Mouse (Mus musculus) subcutaneous adipose tissue, adult 2 months (tissue): ENCODE measurements around the gene Timm44. TPM values are rescaled to one million over a fixed set of nuclear protein-coding genes. Genes with fewer than 3 reads are reported as not detected.

ENCODE experiments used
- polyA plus RNA-seq: library from polyadenylated mRNA; depleted of rRNA; stranded (reverse); fragments of >200 nt; gene quantifications from 2 replicates; pipeline ENCODE4 v1.2.3, GENCODE M21; 2012; ENCODE audit warnings: low replicate concordance; rRNA removed

The Timm44 gene
- polyA plus RNA-seq, result 92.2 and 103 TPM in 2 replicates

DNA sequence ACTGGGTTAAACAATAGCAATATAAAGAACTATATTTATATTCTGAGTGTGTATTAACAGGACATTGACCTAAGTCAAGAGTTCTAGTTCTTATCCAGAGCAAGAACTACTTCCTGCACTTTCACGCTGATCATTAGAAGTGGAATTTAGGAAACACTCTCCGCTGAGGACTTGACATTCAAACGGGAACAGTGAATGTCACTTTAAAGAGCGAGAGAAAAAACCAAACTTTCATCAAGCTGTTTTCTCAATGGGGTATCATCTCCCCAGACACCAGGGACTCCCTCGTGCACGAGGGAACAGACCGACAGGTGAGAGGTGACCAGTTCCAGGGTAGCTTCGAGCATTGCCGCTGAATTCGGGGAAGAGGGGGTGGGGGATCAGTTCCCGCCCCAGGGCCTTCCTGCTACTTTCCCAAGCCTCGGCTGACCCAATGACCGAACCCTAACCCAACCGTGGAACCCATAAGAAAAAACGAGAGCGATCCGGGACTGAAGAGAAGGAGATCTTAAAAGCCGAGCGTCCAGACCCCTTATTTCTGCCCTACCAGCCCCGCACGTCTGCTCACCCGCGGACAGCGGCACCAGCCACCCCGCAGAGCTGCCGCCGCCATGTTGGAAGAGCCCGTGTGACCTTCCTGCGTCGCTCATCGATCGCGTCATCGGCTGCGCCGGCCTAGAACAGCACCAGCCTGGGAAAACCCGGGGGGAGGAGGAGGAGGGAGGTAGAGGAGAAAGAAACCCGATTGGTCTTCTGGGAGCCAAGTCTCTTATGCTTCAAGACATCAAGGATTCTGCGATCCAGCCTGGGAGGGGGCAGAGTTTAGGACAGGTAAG lies at the start of gene Timm44:
Gene Timm44 (minus strand): TSS at position 639 of the 836 bp plus-strand sequence.

DNA sequence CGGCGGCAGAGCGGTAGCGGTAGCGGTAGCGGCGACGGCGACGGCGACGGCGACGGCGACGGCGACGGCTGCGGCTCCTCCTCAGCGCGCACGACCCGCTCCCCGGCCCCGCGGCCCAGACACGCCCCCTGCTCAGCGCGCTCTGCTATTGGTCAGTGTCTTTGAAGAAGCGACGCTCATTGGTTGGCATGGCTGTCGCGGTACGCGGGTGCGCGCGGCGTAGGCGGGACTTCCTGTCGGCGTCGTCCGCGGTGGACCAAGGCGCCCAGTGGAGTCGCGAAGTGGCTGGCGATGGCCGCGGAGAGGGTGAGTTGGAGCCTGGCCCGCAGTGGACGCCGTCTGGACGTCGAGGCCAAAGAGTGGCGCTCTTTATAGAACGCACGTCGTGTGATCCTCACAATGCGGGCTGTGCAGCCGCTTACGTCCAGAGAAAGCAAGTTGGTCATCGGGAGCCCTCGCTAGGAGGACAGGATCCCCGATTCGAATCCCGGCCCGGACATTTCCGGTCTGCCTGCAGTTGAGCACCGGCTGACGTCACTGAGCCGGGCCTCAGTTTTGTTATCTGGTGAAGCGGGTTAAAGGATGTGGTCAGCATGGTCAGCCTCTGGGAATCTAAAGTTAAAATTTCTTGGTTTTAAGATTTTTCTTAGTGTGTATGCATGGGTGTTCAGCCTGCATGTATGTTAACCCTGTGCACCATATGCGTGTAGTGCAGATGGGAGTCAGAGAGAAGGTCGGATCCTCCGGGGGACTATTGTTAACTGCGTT lies 49.5 kb upstream of the Timm44 start, which contains the start of the genes Ccl25 and Elavl1:
Gene Ccl25 (plus strand): TSS at position 228 of the 768 bp plus-strand sequence.
Gene Elavl1 (minus strand): TSS at position 431 of the 768 bp plus-strand sequence.

DNA sequence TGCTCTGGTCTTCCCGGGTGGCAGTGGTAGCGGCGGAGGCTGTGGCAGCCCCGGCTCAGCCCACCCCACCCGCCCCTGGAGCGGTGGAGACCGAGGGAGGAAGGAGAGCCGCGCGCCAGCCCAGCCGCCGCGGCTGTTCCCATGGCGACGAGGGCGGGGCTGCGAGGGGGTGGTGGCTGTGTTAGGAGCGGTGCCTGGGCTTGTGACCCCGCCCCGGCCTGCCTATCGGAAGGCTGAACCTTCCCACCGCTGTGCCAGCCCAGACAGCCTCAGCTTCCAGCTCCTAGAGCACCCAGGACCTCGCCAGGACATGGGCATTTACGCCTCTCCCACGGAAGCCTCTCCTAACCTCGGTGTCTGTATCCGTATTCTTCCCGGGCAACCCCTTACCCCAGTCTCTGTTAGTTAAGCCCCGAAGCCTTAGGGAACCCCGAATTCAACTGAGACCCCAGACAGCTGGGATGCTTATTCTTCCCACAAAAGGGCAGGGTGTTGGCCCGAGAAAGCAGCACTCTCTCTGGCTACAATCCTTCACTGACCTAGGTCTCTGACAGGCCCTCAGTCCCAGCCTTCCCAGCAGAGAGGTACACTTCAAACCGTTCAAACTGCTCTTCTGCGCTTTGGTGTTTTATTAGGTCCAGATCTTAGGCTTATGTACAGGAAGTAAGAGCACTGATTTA lies 16.4 kb downstream of the Timm44 start, which contains the start of gene Ctxn1:
Gene Ctxn1 (minus strand): TSS at position 150 of the 680 bp plus-strand sequence.

DNA sequence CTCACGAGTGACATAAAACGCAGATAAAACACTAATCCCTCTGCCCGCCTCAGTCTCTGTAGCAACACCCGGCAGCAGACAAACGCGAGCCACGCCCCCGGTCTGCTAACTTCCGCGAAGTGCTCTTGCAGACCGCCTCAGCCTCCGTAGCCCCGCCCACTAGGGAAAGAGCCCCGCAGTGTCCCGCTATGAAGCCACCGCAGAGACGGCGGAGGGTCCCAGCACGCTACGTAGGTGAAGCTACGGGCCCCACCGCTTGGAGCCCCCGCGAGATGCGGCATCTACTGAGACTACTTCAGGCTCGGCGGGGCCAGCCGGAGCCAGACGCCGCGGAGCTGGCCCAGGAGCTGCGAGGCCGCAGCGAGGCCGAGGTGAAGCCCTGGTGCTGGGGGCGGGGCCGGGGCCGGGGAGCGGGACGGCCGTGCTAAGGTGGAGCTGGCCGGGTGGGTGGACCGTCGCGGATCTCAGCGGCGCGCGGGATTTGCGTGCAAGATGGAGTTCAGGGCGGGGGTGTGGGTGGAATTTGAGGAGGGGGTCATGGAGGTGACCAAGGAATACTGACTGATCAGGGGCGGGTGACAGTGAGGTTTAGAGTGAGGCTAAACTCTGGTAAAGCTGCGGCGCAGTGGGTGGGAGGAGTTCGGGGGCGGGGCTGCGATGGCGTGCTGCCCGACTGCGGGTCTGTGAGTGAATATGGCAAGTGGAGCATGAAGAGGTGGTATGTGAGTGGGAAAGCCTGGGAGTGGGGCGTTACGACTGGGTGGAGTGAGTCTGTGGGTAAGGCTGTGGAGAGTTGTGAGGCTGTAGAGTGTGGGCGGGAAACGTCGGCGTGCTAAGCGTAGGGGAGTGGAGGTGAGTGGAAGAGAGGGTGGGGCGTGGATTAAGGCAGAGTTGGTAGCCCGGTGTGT lies 22.5 kb downstream of the Timm44 start, which contains the start of gene Snapc2:
Gene Snapc2 (plus strand): TSS at position 147 of the 908 bp plus-strand sequence.

DNA sequence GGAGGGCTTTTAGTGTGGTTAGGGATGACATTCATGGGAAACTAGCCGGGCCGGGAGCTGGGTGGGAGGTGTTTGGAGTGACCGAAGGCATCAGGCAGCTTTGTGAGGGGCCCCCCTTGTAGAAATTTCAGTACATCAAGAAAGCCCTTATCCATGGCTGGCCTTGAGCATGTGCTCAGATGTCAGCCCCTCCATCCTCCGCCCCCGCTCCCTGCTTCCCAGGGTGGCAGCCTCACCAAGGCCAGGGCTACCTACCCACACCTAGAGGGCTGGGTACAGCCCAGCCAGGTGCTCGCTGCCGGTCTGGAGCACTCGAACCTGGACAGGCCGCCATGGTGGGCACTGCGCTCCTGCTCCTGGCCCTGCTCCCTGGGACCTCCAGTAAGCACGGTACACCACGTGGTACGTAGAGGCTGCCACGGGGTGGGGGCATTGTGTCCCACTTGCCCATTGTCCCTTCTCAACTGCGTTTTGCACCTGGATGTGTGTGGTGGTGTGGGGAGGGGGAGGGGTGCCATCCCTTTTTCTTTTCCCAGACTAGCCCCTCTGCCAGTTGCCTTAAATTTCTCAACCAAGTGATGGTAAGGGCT lies 27.7 kb downstream of the Timm44 start, which contains the start of gene Tgfbr3l:
Gene Tgfbr3l (plus strand): TSS at position 264 of the 590 bp plus-strand sequence.

DNA sequence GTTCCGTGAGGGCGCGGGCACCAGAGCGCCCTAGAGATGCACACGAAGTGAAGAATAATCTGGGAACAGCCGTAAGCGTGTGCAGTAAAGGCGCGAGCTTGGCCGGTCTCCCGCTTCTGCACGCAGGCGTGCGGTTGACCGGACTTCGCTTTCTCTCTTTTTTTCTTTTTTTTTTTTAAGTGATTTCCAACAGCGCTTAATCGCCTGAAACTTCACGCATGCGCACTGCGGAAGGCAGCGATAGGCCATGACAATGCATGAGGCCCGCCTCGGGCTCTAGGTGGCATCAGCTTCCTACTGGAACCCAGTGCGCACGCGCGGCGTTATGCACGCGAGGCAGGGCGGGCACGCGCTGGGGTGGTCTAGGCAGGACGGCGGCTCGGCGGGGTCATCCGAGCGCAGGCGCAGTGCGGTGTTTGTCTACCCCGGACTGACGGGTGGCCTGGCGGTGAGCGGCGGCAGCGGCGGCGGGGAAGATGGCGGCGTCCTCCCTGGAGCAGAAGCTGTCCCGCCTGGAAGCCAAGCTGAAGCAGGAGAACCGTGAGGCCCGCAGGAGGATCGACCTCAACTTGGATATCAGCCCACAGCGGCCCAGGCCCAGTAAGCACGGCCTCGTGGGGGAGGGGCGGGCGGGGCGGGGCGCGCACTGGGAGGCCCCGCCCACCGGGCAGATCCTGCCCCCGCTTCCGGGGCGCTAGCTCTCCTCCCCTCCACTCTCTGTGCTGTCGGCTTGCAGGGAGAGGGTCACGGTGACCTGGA lies 37.1 kb downstream of the Timm44 start, which contains the start of the genes Map2k7 and Gm49320:
Gene Map2k7 (plus strand): TSS at position 307 of the 759 bp plus-strand sequence.
Gene Gm49320 (plus strand): TSS at position 432 of the 759 bp plus-strand sequence.

DNA sequence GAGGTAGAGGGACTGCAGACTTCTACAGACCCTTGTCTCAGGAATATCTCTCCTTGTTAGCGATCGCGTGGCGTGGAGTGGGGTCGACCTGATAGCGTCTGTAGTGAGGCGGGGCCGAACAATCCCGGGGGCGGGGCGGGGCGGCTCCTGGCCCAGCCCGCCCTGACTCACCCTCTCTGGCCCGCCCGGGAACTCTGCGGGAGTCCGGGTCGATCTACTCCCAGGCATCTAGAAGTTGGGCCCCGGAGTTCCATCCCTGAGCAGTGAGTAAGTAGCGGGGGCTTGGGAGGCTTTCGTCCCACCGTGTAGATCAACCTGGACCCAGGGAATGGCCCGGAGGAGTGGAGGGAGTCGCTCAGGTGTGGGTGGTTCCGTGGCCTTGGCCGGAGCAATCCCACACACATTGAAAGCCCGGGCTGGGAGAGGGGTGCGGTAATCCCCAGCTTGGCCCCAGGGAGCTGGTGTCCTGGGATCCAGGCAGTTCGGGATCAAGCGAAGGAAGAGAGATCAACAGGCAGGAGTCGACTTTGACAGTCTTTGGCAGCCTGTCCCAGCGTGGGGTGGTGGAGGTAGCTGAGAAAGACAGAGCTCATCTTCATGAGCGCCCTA lies 48.9 kb downstream of the Timm44 start, which contains the start of gene Lrrc8e:
Gene Lrrc8e (plus strand): TSS at position 89 of the 609 bp plus-strand sequence.

DNA sequence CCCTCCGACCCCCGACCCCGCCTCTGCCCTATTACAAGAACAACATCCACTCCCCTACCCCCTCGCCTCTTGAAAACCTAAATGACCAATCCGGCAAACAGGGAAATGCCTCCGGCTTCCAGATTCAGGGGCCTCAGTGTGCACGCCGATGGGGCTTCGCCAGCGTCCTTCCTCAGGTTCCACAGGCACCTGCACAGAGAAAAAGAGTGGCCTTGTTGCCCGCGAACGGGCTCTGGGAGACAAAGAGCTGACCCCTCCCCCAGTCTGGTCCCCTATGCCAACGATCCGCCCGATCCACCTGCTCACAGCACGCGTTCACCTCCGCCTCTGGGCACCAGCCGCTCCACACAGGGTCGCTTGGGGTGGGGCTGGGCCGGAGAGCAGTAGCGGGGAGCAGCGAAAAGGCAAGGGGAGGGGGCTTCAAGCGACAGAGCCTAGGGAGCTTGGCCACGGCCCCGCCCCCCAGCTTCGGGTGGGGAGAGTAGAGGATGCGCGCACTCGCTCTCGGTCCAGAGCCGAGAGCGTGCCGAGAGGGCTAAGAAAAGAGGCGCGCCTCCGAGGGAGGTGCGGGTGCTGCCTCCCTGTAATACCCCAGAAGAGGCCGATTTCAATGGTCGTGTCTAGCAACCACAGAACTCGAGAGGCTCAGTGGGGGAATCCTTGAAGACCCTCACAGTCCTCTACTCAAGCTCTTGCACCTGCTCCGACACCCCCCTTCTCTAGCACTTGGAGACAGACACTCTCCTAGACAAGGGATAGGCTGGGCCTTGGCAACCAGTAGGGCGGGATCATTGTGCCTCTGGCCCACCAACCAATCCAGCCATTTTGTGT lies 58.7 kb downstream of the Timm44 start, which contains the start of gene Prr36:
Gene Prr36 (minus strand): TSS at position 669 of the 831 bp plus-strand sequence.

Other genes starting within 250 kb of the Timm44 start
- 40.2 and 44.0 TPM in 2 replicates for gene Cd209f, start 170.1 kb downstream of the Timm44 start, polyA plus RNA-seq
- 29.4 and 31.4 TPM in 2 replicates for gene Cd209g, start 141.8 kb downstream of the Timm44 start, polyA plus RNA-seq
- 36.9 and 46.0 TPM in 2 replicates for gene Evi5l, start 109.3 kb downstream of the Timm44 start, polyA plus RNA-seq
- gene Prr36, start 58.5 kb downstream of the Timm44 start, polyA plus RNA-seq, result 0.10 and 0.60 TPM in 2 replicates
- 0.06 and 3.7 TPM in 2 replicates for gene Lrrc8e, start 49.1 kb downstream of the Timm44 start, polyA plus RNA-seq
- gene Map2k7, start 37.2 kb downstream of the Timm44 start, polyA plus RNA-seq, result 36.9 and 52.9 TPM in 2 replicates
- gene Gm49320, start 37.0 kb downstream of the Timm44 start, polyA plus RNA-seq, result 2.6 and 4.2 TPM in 2 replicates
- gene Tgfbr3l, start 27.7 kb downstream of the Timm44 start, polyA plus RNA-seq, result 19.0 and 49.3 TPM in 2 replicates
- gene Snapc2, start 22.8 kb downstream of the Timm44 start, polyA plus RNA-seq, result 36.6 and 80.9 TPM in 2 replicates
- 11.7 and 195 TPM in 2 replicates for gene Ctxn1, start 16.6 kb downstream of the Timm44 start, polyA plus RNA-seq
- 4.7 and 5.5 TPM in 2 replicates for gene Ccl25, start 49.3 kb upstream of the Timm44 start, polyA plus RNA-seq
- 44.7 and 52.6 TPM in 2 replicates for gene Elavl1, start 49.5 kb upstream of the Timm44 start, polyA plus RNA-seq
- 73.1 and 75.8 TPM in 2 replicates for gene Cers4, start 217.1 kb upstream of the Timm44 start, polyA plus RNA-seq